Mouse (Mus musculus) CH12.LX (cell line): ENCODE measurements around the gene Serpinb1b. TPM values are rescaled to one million over a fixed set of nuclear protein-coding genes. Genes with fewer than 3 reads are reported as not detected.
A peak's percentile ranks its signal among the peaks of the same experiment; 100 is the strongest.

Experiments
- DNase-seq: peaks from one replicate; pipeline ENCODE4 v3.0.0-alpha.2; 2013; ENCODE audit errors: extremely low read depth
- H3K27ac ChIP-seq: 2 replicates; pipeline ENCODE4 v1.5.1; 2012; ENCODE audit warnings: low read depth, mild to moderate bottlenecking, control low read depth, moderate library complexity; ENCODE audit not compliant: insufficient read depth
- H3K27me3 ChIP-seq: replicated peaks from 2 replicates; pipeline ENCODE3; 2012; ENCODE audit warnings: inconsistent platforms
- H3K36me3 ChIP-seq, 2 experiments: replicated peaks in 1 of 2; 2 replicates each; pipeline versions ENCODE3 to v1.6.1; 2012; ENCODE audit warnings: inconsistent platforms in 1 of 2, low read length in 1 of 2, mild to moderate bottlenecking in 1 of 2, mixed read lengths in 1 of 2, moderate library complexity in 1 of 2; ENCODE audit not compliant: control insufficient read depth in 1 of 2, insufficient read depth in 1 of 2
- H3K4me1 ChIP-seq, 2 experiments: 2 replicates each; pipeline ENCODE4 v1.6.1; 2012; ENCODE audit warnings: inconsistent platforms in 1 of 2, moderate library complexity in 1 of 2; ENCODE audit not compliant: insufficient read depth in 2 of 2, control insufficient read depth in 1 of 2
- H3K4me2 ChIP-seq: 2 replicates; pipeline ENCODE4 v1.6.1; 2012; ENCODE audit warnings: low read depth, mild to moderate bottlenecking, control low read depth; ENCODE audit not compliant: poor library complexity, insufficient read depth, severe bottlenecking
- H3K4me3 ChIP-seq, 3 experiments: fragments of 150-350 bp in 1 of 3; sonication (generic) in 1 of 3; replicated peaks in 1 of 3; 2 replicates each; pipeline versions ENCODE3 to v1.5.1; 2011 to 2012; ENCODE audit warnings: low read depth in 2 of 3, low read length in 2 of 3, mild to moderate bottlenecking in 2 of 3, moderate library complexity in 2 of 3, control low read depth in 1 of 3, improper control_type of control experiment in 1 of 3, inconsistent platforms in 1 of 3, mixed read lengths in 1 of 3; ENCODE audit not compliant: poor library complexity in 1 of 3
- H3K79me2 ChIP-seq: replicated peaks from 2 replicates; pipeline ENCODE4 v1.6.1; 2012; ENCODE audit warnings: mild to moderate bottlenecking, moderate library complexity; ENCODE audit not compliant: control insufficient read depth, poor library complexity, insufficient read depth, severe bottlenecking; ENCODE audit errors: extremely low read depth
- H3K9ac ChIP-seq: 2 replicates; pipeline ENCODE4 v1.6.1; 2012; ENCODE audit warnings: low read depth, mild to moderate bottlenecking, control low read depth, moderate library complexity; ENCODE audit not compliant: insufficient read depth
- H3K9me3 ChIP-seq: replicated peaks from 2 replicates; pipeline ENCODE3; 2012; ENCODE audit warnings: low read length, inconsistent platforms, mixed read lengths
- BHLHE40 ChIP-seq: IDR thresholded peaks from 2 replicates; pipeline ENCODE4 v1.6.1; 2011; ENCODE audit warnings: mild to moderate bottlenecking, low read depth, low read length, improper control_type of control experiment
- CTCF ChIP-seq, 2 experiments: IDR thresholded peaks in 1 of 2; conservative IDR thresholded peaks in 1 of 2; 2 replicates each; pipeline ENCODE4 v1.5.1; 2011 to 2012; ENCODE audit warnings: low read depth in 2 of 2, low read length in 2 of 2, improper control_type of control experiment in 1 of 2, inconsistent platforms in 1 of 2, mild to moderate bottlenecking in 1 of 2, moderate library complexity in 1 of 2
- EP300 ChIP-seq: IDR thresholded peaks from 2 replicates; pipeline ENCODE4 v1.6.1; 2011; ENCODE audit warnings: low read length, improper control_type of control experiment
- IRF4 ChIP-seq: IDR thresholded peaks from 2 replicates; pipeline ENCODE4 v1.6.1; 2014; ENCODE audit warnings: low read depth, mild to moderate bottlenecking, inconsistent platforms, low read length, improper control_type of control experiment
- JUN ChIP-seq: IDR thresholded peaks from 2 replicates; pipeline ENCODE4 v1.6.1; 2011; ENCODE audit warnings: low read depth, mild to moderate bottlenecking, low read length, improper control_type of control experiment, moderate library complexity; ENCODE audit not compliant: insufficient read depth
- RAD21 ChIP-seq: IDR thresholded peaks from 2 replicates; pipeline ENCODE4 v1.6.1; 2011; ENCODE audit warnings: low read depth, mild to moderate bottlenecking, low read length, improper control_type of control experiment, moderate library complexity
- RCOR1 ChIP-seq: conservative IDR thresholded peaks from 2 replicates; pipeline ENCODE4 v1.6.1; 2012; ENCODE audit warnings: low read depth, mild to moderate bottlenecking, inconsistent platforms, low read length, improper control_type of control experiment
- SMC3 ChIP-seq: IDR thresholded peaks from 2 replicates; pipeline ENCODE4 v1.6.1; 2011; ENCODE audit warnings: low read depth, low read length, improper control_type of control experiment
- TCF12 ChIP-seq: IDR thresholded peaks from 2 replicates; pipeline ENCODE4 v1.6.1; 2014; ENCODE audit warnings: low read depth, mild to moderate bottlenecking, inconsistent platforms, low read length, improper control_type of control experiment
- ZMIZ1 ChIP-seq: IDR thresholded peaks from 2 replicates; pipeline ENCODE4 v1.6.1; 2012; ENCODE audit warnings: low read depth, mild to moderate bottlenecking, inconsistent platforms, low read length, improper control_type of control experiment
- ZNF384 ChIP-seq: IDR thresholded peaks from 2 replicates; pipeline ENCODE4 v1.6.1; 2012; ENCODE audit warnings: low read depth, low read length, improper control_type of control experiment, inconsistent platforms
- dilution Hi-C: fragments of 300-500 bp; cut with MboI; formaldehyde crosslinking; loops from 2 replicates; pipeline ENCODE4 v1.14.3; 2020; ENCODE audit warnings: low sequenced_read_pairs; ENCODE audit not compliant: extremely low pct_unique_long_range_greater_than_20kb, extremely low pct_ligation_motif_present
- in situ Hi-C: fragments of 300-500 bp; cut with MboI; formaldehyde crosslinking; loops from 3 replicates; pipeline ENCODE4 v1.14.3; 2019; ENCODE audit warnings: low sequenced_read_pairs, low pct_ligation_motif_present, low pct_unique_long_range_greater_than_20kb, mixed read lengths
- polyA plus RNA-seq: library from polyadenylated mRNA; unstranded; fragments of >175 nt; gene quantifications from 2 replicates; pipeline ENCODE4 v1.2.1, GENCODE M21; 2012; ENCODE audit warnings: low read depth; ENCODE audit not compliant: insufficient read length
- total RNA-seq, 2 experiments: library from RNA; depleted of rRNA; stranded (reverse); fragments of 300-350 nt in 1 of 2; fragments of >200 nt in 1 of 2; gene quantifications; 2 replicates each; pipeline ENCODE4 v1.2.3; 2012 to 2014

Serpinb1b gene
- total and polyA plus RNA-seq, 3 experiments = 0.08 to 0.98 (median 0.64) TPM

DNA sequence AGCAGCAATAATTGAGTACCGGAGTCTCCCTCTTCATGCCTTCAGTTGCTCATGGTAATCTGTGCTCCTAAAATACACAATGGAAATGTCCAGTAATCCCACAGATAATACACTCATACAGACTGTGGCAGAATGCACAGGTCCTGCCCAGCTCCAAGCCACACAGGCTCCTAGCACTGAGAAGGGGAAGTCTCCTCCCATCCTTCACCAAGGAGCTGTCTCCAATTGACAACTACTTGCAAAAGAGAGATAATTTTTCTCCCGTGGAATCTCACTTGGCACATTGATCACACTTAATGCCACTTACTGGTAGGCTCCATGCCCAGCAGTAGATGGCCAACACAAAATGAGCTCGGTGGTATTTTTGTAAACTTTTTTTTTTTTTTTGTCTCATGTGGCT is 2.1 kb upstream of the Serpinb1b start:
- TF ChIP-seq TCF12 (no peak), ZNF384 (peak; percentile 62), RCOR1 (no peak)
- Histone ChIP-seq H3K79me2 (no peaks in the 10 kb centered on the region), H3K9me3 (no peaks in the 10 kb centered on the region), H3K4me3 (no peak overlapping the region), H3K27ac (no peak overlapping the region), H3K27me3 (no peaks in the 10 kb centered on the region), H3K4me1 (peaks cover 0 to 46% of the 10 kb centered on the region in 2 experiments; a peak in 2 of 4 replicates), H3K4me2 (no peak overlapping the region; the same call in 1 of the 2 replicates), H3K36me3 (no peaks in the 10 kb centered on the region), H3K9ac (no peak overlapping the region)
- DNase-seq = no peak
- in situ Hi-C loops (loop anchor here (10.0 to 25.0 kb wide), 3 partner anchors 71 to 486 kb away; partner anchors contain the start of gene Serpinb9), dilution Hi-C loops (no loop called here)

DNA sequence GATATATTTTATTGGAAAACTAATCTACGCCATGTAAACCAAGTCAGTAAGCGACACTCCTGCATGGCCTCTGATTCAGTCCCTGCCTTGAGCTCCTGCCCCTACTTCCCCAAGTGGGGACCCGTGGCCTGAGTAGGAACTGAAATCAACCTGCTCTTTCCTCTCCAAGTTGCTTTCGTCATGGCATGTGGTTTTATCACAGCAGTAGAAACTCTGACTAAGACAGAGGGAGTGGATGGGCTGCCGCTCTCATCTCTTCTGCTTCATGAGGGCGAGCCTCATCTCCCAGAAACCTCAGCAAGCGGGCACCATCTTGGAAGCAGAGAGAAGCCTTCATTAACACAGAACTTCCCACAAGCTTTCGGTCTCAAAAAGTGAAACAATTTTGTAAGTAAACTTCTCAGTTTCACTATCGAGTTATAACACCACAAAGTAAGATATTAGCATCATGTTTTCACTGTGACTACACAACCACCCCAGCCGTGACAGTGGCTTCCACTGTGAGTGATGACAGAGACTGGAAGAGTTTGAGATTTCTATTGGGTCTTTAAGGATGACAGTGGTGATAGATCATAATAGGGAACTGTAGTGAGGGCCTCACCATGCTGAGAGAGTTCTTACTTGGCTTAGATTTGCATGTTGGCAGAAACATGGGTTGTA is 1.2 kb upstream of the Serpinb1b start:
- in situ Hi-C loops = loop anchor here (10.0 to 25.0 kb wide), 3 partner anchors 72 to 485 kb away; partner anchors contain the start of gene Serpinb9
- TF ChIP-seq JUN (0 out of 2 replicates have a peak, but pooled peaks have one; percentile 13), BHLHE40 (peak; percentile 47), ZNF384 (no peak), EP300 (0 out of 2 replicates have a peak, but pooled peaks have one; percentile 22), IRF4 (peak; percentile 49; the same call in 1 of the 2 replicates), CTCF (conservative IDR thresholded peaks at IDR 0.05 in 1 of 2, IDR thresholded peaks at IDR 0.05 in 1 of 2; ENCODE audit: low read depth in 2 of 2, low read length in 2 of 2) (no peak)
- no peaks in the 10 kb centered on the region for H3K79me2 ChIP-seq

DNA sequence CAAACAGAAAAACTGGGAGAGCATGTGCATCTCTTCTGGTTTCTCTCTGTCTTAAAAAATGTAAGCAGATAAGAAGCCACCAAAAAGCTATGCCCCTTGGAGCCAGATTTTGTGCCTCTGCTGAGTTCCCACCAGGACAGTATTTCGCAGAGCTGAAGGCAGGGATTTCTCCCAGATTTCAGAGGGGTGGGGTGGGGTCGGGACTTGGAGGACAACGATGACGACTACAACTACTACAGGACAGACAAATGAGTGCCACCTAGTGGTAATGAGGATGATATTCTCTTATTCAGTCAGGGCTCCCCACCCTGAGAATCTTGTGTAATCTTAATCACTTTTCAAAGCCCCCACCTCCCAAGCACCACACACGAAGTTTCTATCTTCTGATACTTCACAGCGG is 1.0 kb downstream of the Serpinb1b start:
- H3K36me3 ChIP-seq = no peaks in the 10 kb centered on the region
- H3K27me3 ChIP-seq = no peaks in the 10 kb centered on the region
- dilution Hi-C loops (no loop called here), in situ Hi-C loops (loop anchor here (10.0 to 25.0 kb wide), 3 partner anchors 75 to 483 kb away; partner anchors contain the start of gene Serpinb9)
- H3K27ac ChIP-seq = no peak overlapping the region
- H3K79me2 ChIP-seq = no peaks in the 10 kb centered on the region
- H3K4me3 ChIP-seq = no peak overlapping the region
- H3K4me1 ChIP-seq = peaks cover 0 to 34% of the 10 kb centered on the region in 2 experiments; a peak in 3 of 4 replicates
- H3K4me2 ChIP-seq = peak overlapping the region; percentile 77
- no peaks in the 10 kb centered on the region for H3K9me3 ChIP-seq
- no peak overlapping the region for H3K9ac ChIP-seq
- DNase-seq = peak; percentile 43
- TF ChIP-seq CTCF (conservative IDR thresholded peaks at IDR 0.05 in 1 of 2, IDR thresholded peaks at IDR 0.05 in 1 of 2; ENCODE audit: low read depth in 2 of 2, low read length in 2 of 2) (peak; percentile 54 to 72), RAD21 (peak; percentile 51), ZMIZ1 (no peak), SMC3 (peak; percentile 63)

More for the DNA sequence above, 1.2 kb upstream of the Serpinb1b start:
- H3K9me3 ChIP-seq = no peaks in the 10 kb centered on the region
- no peak overlapping the region for H3K4me3 ChIP-seq
- DNase-seq = peak; percentile 64
- H3K36me3 ChIP-seq = no peaks in the 10 kb centered on the region
- dilution Hi-C loops = no loop called here
- H3K27ac ChIP-seq = no peak overlapping the region
- H3K4me2 ChIP-seq = peak overlapping the region; percentile 78
- 0 out of 2 replicates have a peak overlapping the region, but pooled peaks have one; percentile 60 for H3K9ac ChIP-seq
- H3K4me1 ChIP-seq = peaks cover 0 to 41% of the 10 kb centered on the region in 2 experiments; a peak in 2 of 4 replicates
- no peaks in the 10 kb centered on the region for H3K27me3 ChIP-seq
